Mouse (Mus musculus) lung, adult 2 months (tissue): ENCODE data around the gene Olfr266.

Experiments
- CTCF ChIP-seq: fragments of 200-500 bp; IDR thresholded peaks from 2 replicates; pipeline ENCODE4 v1.5.1; 2011; ENCODE audit warnings: mild to moderate bottlenecking, low read length, control low read depth; ENCODE audit not compliant: insufficient read depth
- POLR2A ChIP-seq: fragments of 200-500 bp; IDR thresholded peaks from 2 replicates; pipeline ENCODE4 v1.6.1; 2011; ENCODE audit warnings: low read depth, mild to moderate bottlenecking, control low read depth, low read length, borderline replicate concordance; ENCODE audit errors: extremely low read depth

DNA sequence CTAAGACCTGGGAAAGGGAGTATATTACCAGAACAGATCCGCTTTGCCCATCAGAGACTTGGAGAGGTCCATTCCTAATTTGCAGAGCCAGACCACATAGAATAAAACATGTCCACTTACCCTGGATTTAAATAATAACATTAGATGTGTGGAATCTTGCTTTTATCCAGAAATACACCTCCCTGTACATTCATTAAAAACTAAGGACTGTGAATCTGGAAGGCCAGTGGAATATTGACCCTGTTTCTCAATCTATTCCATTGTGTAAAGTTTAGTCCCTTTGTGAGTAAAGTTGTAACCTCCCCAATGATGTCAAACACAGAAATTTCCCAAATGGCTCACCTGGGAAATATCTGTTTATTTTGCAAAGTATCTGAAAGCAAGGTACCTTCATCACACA lies at the start of gene Olfr266:
- TF ChIP-seq CTCF (no peak), POLR2A (no peak)
